Mouse (Mus musculus): ENCODE results near the gene Snx22. TPM values are rescaled to one million over a fixed set of nuclear protein-coding genes. Genes with fewer than 3 reads are reported as not detected.

Gene Snx22
- polyA plus RNA-seq, 1 experiment from 2014 or later, result 2.7 TPM

Other genes starting within 250 kb of the Snx22 start
- gene Zfp609, start 242.2 kb downstream of the Snx22 start, polyA plus RNA-seq (2014; fragmentation: Nextera tagmentation; extraction: Ambion mirVana), result 9.2 and 12.5 TPM in 2 replicates
- 176 and 188 TPM in 2 replicates for gene Pclaf, start 179.5 kb downstream of the Snx22 start, polyA plus RNA-seq (2014; fragmentation: Nextera tagmentation; extraction: Ambion mirVana)
- 35.8 and 40.7 TPM in 2 replicates for gene Trip4, start 160.9 kb downstream of the Snx22 start, polyA plus RNA-seq (2014; fragmentation: Nextera tagmentation; extraction: Ambion mirVana)
- 22.3 and 26.0 TPM in 2 replicates for gene Csnk1g1, start 160.8 kb downstream of the Snx22 start, polyA plus RNA-seq (2014; fragmentation: Nextera tagmentation; extraction: Ambion mirVana)
- gene Ppib, start 9.5 kb downstream of the Snx22 start, polyA plus RNA-seq (2014; fragmentation: Nextera tagmentation; extraction: Ambion mirVana), result 512 and 515 TPM in 2 replicates
- 127 and 140 TPM in 2 replicates for gene Snx1, start 56.9 kb upstream of the Snx22 start, polyA plus RNA-seq (2014; fragmentation: Nextera tagmentation; extraction: Ambion mirVana)
- 144 and 146 TPM in 2 replicates for gene Ciao2a, start 56.9 kb upstream of the Snx22 start, polyA plus RNA-seq (2014; fragmentation: Nextera tagmentation; extraction: Ambion mirVana)
- 2.7 and 4.4 TPM in 2 replicates for gene Dapk2, start 88.5 kb upstream of the Snx22 start, polyA plus RNA-seq (2014; fragmentation: Nextera tagmentation; extraction: Ambion mirVana)

Data from hindbrain, embryonic 11.5 days (tissue).